Mouse (Mus musculus) kidney, adult 8-10 months (tissue): ENCODE data around the gene Oprl1.

Experiments used
- DNase-seq, 2 experiments: peaks; one replicate each; pipeline ENCODE4 v3.0.0; 2022

The Oprl1 gene

GRCm38 (mm10) chr2:181714903-181715326, at the start of gene Oprl1:
Oprl1 (plus strand) TSS chr2:181715016.
- DNase-seq = no peak

- DNase-seq = no peak
These were observed 44.4 kb upstream of the Oprl1 start for GRCm38 (mm10) chr2:181670285-181670912.

- DNase-seq = no peak
These were observed 43.9 kb upstream of the Oprl1 start for GRCm38 (mm10) chr2:181670913-181671311.

GRCm38 (mm10) chr2:181671326-181671725, 43.5 kb upstream of the Oprl1 start, which contains the start of gene Sox18:
Sox18 (minus strand) TSS chr2:181671640.
- peak; percentile 60 to 63 for DNase-seq

GRCm38 (mm10) chr2:181671984-181672383, 42.8 kb upstream of the Oprl1 start:
- DNase-seq = no peak

- DNase-seq = no peak
These were observed 41.3 kb upstream of the Oprl1 start for GRCm38 (mm10) chr2:181673501-181673900.

GRCm38 (mm10) chr2:181674934-181675333, 39.9 kb upstream of the Oprl1 start:
- no peak for DNase-seq

- DNase-seq = peak; percentile 78 to 84
These were observed 39.4 kb upstream of the Oprl1 start for GRCm38 (mm10) chr2:181675454-181675853.

GRCm38 (mm10) chr2:181676424-181676823, 38.4 kb upstream of the Oprl1 start:
- no peak for DNase-seq

- peak; percentile 54 to 67 for DNase-seq
These were observed 37.6 kb upstream of the Oprl1 start for GRCm38 (mm10) chr2:181677096-181677754.

- peak; percentile 31 to 66 for DNase-seq
These were observed 37.1 kb upstream of the Oprl1 start for GRCm38 (mm10) chr2:181677755-181678098.

- DNase-seq = peak; percentile 87 to 88
These were observed 36.0 kb upstream of the Oprl1 start for GRCm38 (mm10) chr2:181678780-181679179.

- DNase-seq = peak; percentile 75 to 76
These were observed 34.7 kb upstream of the Oprl1 start, which contains the start of gene Tcea2 for GRCm38 (mm10) chr2:181679951-181680715. Tcea2 (plus strand) TSS chr2:181680310.

GRCm38 (mm10) chr2:181680716-181681117, 34.1 kb upstream of the Oprl1 start:
- no peak for DNase-seq

- no peak for DNase-seq
These were observed 32.8 kb upstream of the Oprl1 start for GRCm38 (mm10) chr2:181681978-181682377.

GRCm38 (mm10) chr2:181683381-181683780, 31.4 kb upstream of the Oprl1 start:
- DNase-seq = no peak

- DNase-seq = no peak
These were observed 30.1 kb upstream of the Oprl1 start for GRCm38 (mm10) chr2:181684713-181685112.

- DNase-seq = no peak
These were observed 29.1 kb upstream of the Oprl1 start for GRCm38 (mm10) chr2:181685686-181686085.

- no peak for DNase-seq
These were observed 27.2 kb upstream of the Oprl1 start for GRCm38 (mm10) chr2:181687586-181687985.

GRCm38 (mm10) chr2:181689466-181690160, 25.2 kb upstream of the Oprl1 start:
- DNase-seq = no peak

GRCm38 (mm10) chr2:181691083-181691482, 23.7 kb upstream of the Oprl1 start:
- DNase-seq = no peak

GRCm38 (mm10) chr2:181691571-181691970, 23.2 kb upstream of the Oprl1 start:
- no peak for DNase-seq

- DNase-seq = no peak
These were observed 22.5 kb upstream of the Oprl1 start for GRCm38 (mm10) chr2:181692304-181692703.
